Mouse (Mus musculus): Measurements from ENCODE around the gene Zfp619.
"Not testable (repeated sequence)": the region's sequence is repeated elsewhere in the genome, so short reads cannot be mapped to it uniquely, and the experiment has no call there.

The Zfp619 gene

DNA sequence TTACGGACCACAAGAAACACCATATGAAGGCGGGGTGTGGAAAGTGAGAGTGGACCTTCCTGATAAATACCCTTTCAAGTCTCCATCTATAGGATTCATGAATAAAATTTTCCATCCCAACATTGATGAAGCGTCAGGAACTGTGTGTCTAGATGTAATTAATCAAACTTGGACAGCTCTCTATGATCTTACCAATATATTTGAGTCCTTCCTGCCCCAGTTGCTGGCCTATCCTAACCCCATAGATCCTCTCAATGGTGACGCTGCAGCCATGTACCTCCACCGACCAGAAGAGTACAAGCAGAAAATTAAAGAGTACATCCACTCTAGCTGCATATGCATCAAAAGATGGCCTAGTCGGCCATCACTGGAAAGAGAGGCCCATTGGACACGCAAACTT, 71.5 kb downstream of the Zfp619 start:
- DNase-seq (ENCODE audit: low read depth, low spot score), result not testable (repeated sequence)

Data from brain, embryonic 18.5 days (tissue).